ENCODE assay signal across 20 mouse cellular contexts in the genomic region with DNA sequence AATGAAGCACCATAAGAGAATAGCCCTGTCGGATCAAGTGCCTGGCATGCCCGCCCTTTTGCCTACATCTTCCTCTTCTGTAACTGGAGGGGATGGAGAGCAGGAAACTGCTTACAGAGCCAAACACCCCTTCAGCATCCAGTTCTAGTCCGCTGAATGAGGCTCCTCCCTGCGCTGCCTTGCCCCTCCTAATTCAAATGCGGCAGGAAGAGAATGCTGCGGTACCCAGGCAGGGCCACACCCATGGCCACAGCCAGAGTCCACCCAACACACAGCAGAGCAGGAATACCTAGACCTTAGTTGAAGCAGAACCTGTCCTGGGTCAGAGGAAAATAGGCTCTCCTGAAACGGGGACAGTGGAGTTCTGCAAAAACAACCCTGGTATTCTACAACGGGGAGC.
DNase-seq lines count a peak whose midpoint lies in the region; ATAC-seq and TF ChIP-seq lines count a peak whose summit lies in the region.
"Had no signal": no experiment of that assay in that cellular context is flagged by ENCODE, and none has a peak within 500 bp of the region (broad histone marks: within the 10 kb centered on the region; RNA-seq: fewer than 3 reads in every experiment).

No protein-coding gene starts in this region.

- H3K36me3 ChIP-seq in hindbrain, embryonic 12.5 days = no peaks in the 10 kb centered on the region
- H3K36me3 ChIP-seq in hindbrain, embryonic 11.5 days (ENCODE audit: control insufficient read depth, insufficient read depth, low read length) = no peaks in the 10 kb centered on the region
- no peaks in the 10 kb centered on the region for H3K36me3 ChIP-seq in stomach, postnatal 0 days (ENCODE audit: control insufficient read depth, insufficient read depth, low read length)
- H3K36me3 ChIP-seq: G1E; limb, embryonic 13.5 days had no signal

- H3K9me3 ChIP-seq in hindbrain, embryonic 12.5 days (replicated peaks) = no peaks in the 10 kb centered on the region
- no peaks in the 10 kb centered on the region for H3K9me3 ChIP-seq in hindbrain, embryonic 11.5 days (ENCODE audit: control insufficient read depth, low read length)
- H3K9me3 ChIP-seq in stomach, postnatal 0 days (ENCODE audit: control insufficient read depth, low read length) = no peaks in the 10 kb centered on the region
- H3K9me3 ChIP-seq: limb, embryonic 13.5 days had no signal

- 25% methylated on average over 8 of the region's 8 CpGs for WGBS in hindbrain, embryonic 12.5 days
- 15% methylated on average over 8 of the region's 8 CpGs for WGBS in hindbrain, embryonic 11.5 days
- 36% methylated on average over 8 of the region's 8 CpGs for WGBS in stomach, postnatal 0 days

- no peak overlapping the region for H3K9ac ChIP-seq in hindbrain, embryonic 12.5 days
- H3K9ac ChIP-seq in hindbrain, embryonic 11.5 days (ENCODE audit: low read depth, low read length) = no peak overlapping the region
- H3K9ac ChIP-seq in stomach, postnatal 0 days (ENCODE audit: low read length) = no peak overlapping the region
- H3K9ac ChIP-seq: hindbrain, embryonic 14.5 days; limb, embryonic 13.5 days; liver, embryonic 14.5 days had no signal

- no peak overlapping the region for H3K27ac ChIP-seq in hindbrain, embryonic 12.5 days
- H3K27ac ChIP-seq in hindbrain, embryonic 11.5 days (ENCODE audit: low read depth, low read length) = no peak overlapping the region
- H3K27ac ChIP-seq in stomach, postnatal 0 days (replicated peaks) = no peak overlapping the region
- H3K27ac ChIP-seq: hindbrain, embryonic 14.5 days; limb, embryonic 13.5 days; liver, embryonic 14.5 days had no signal

- TF ChIP-seq CTCF in stomach, postnatal 0 days (IDR thresholded peaks at IDR 0.05; ENCODE audit: low read depth) = no peak

- no peak for TF ChIP-seq EP300 in stomach, postnatal 0 days (optimal IDR thresholded peaks at IDR 0.05)

- no peak for DNase-seq in hindbrain, embryonic 11.5 days (ENCODE audit: low spot score)
- peak; percentile 15 for DNase-seq in CD4-positive helper T cell, adult 2 months (ENCODE audit: low read depth, low spot score)
- DNase-seq in ZHBTc4 (ENCODE audit: low read depth, low spot score) = peak; percentile 76
- no peak for DNase-seq in lung, postnatal 10 days
- DNase-seq in stomach, postnatal 0 days (ENCODE audit: low spot score) = no peak
- no peak for DNase-seq in kidney, postnatal 4 days
- DNase-seq: adrenal gland, adult 2 months; cerebellum, postnatal 10 days; heart, adult 11 months; kidney, adult 11 months; kidney, postnatal 25 days; layer of hippocampus, adult 9-11 months; thymus, postnatal 4 days had no signal

- H3K4me1 ChIP-seq in hindbrain, embryonic 12.5 days = peaks cover 49% of the 10 kb centered on the region
- H3K4me1 ChIP-seq in hindbrain, embryonic 11.5 days (replicated peaks; ENCODE audit: control insufficient read depth, insufficient read depth, low read length) = peaks cover 17% of the 10 kb centered on the region
- H3K4me1 ChIP-seq in stomach, postnatal 0 days (replicated peaks; ENCODE audit: control insufficient read depth, insufficient read depth) = 0 out of 2 replicates have a peak, but pooled peaks cover 3% of the 10 kb centered on the region

- peaks cover 86% of the 10 kb centered on the region for H3K27me3 ChIP-seq in hindbrain, embryonic 12.5 days
- H3K27me3 ChIP-seq in hindbrain, embryonic 11.5 days (ENCODE audit: control insufficient read depth, insufficient read depth, low read length) = peaks cover 70% of the 10 kb centered on the region
- peaks cover 14% of the 10 kb centered on the region; the same call in 1 of the 2 replicates for H3K27me3 ChIP-seq in stomach, postnatal 0 days (ENCODE audit: control insufficient read depth, insufficient read depth, low read length)

- 0 out of 2 replicates have a peak overlapping the region, but pooled peaks have one; percentile 6 for H3K4me2 ChIP-seq in hindbrain, embryonic 12.5 days (replicated peaks)
- no peak overlapping the region for H3K4me2 ChIP-seq in hindbrain, embryonic 11.5 days (replicated peaks; ENCODE audit: low read depth, low read length)
- no peak overlapping the region for H3K4me2 ChIP-seq in stomach, postnatal 0 days (replicated peaks; ENCODE audit: low read depth)
- H3K4me2 ChIP-seq: hindbrain, embryonic 14.5 days; limb, embryonic 13.5 days had no signal

- no peak for ATAC-seq in hindbrain, embryonic 12.5 days (ENCODE audit: low FRiP score)
- no peak for ATAC-seq in hindbrain, embryonic 11.5 days (ENCODE audit: low FRiP score)
- ATAC-seq in megakaryocyte, adult 5-6 weeks (ENCODE audit: poor library complexity, severe bottlenecking) = 0 out of 2 replicates have a peak, but pooled peaks have one; percentile 7
- ATAC-seq in stomach, postnatal 0 days (ENCODE audit: low FRiP score, low TSS enrichment) = no peak
- ATAC-seq: forebrain, embryonic 16.5 days had no signal

- H3K4me3 ChIP-seq in hindbrain, embryonic 12.5 days = peak overlapping the region; percentile 13
- H3K4me3 ChIP-seq in hindbrain, embryonic 11.5 days (ENCODE audit: low read depth, low read length) = no peak overlapping the region
- H3K4me3 ChIP-seq in stomach, postnatal 0 days (ENCODE audit: low read depth, low read length) = no peak overlapping the region
- H3K4me3 ChIP-seq: limb, embryonic 13.5 days had no signal

Comparison
In these comparisons a context has a peak if more than half of its experiments do, and no peak if none do; other contexts are left out.
1. DNase-seq: peak in CD4-positive helper T cell, adult 2 months (single experiment) and ZHBTc4 (single experiment); none in hindbrain, embryonic 11.5 days (single experiment), lung, postnatal 10 days (single experiment), stomach, postnatal 0 days (single experiment) and kidney, postnatal 4 days (0 of 2).